Mouse (Mus musculus): ENCODE results near the gene Bphl.

GRCm38 (mm10) chr13:34051692-34052091 lies 14.3 kb downstream of the Bphl start:
- TF ChIP-seq GATA1 (IDR thresholded peaks at IDR 0.05; ENCODE audit: borderline replicate concordance, low read length) (no peak), CTCF (IDR thresholded peaks at IDR 0.05; ENCODE audit: low read depth, low read length) (no peak), TAL1 (conservative IDR thresholded peaks at IDR 0.05; ENCODE audit: low read depth, low read length) (no peak), POLR2AphosphoS5 (IDR thresholded peaks at IDR 0.05; ENCODE audit: insufficient replicate concordance, low read depth, low read length) (no peak), GATA2 (IDR thresholded peaks at IDR 0.05; ENCODE audit: borderline replicate concordance, low read depth, low read length) (no peak)
